Mouse (Mus musculus) layer of hippocampus, adult 9-10 months (tissue): ENCODE data around the gene Lrrn4cl.
A peak's percentile ranks its signal among the peaks of the same experiment; 100 is the strongest.
"Not testable (repeated sequence)": the region's sequence is repeated elsewhere in the genome, so short reads cannot be mapped to it uniquely, and the experiment has no call there.

Experiments used
- DNase-seq: peaks from one replicate; pipeline ENCODE4 v3.0.0; 2022; ENCODE audit warnings: low spot score

Gene Lrrn4cl

GRCm38 (mm10) chr19:8838041-8838730 is 12.4 kb upstream of the Lrrn4cl start:
- no peak for DNase-seq

- no peak for DNase-seq
Measured at GRCm38 (mm10) chr19:8839103-8839907, 11.3 kb upstream of the Lrrn4cl start, which contains the start of gene Gng3. Gng3 (minus strand) TSS chr19:8839194.

- DNase-seq, result no peak
Measured at GRCm38 (mm10) chr19:8839908-8840791, 10.4 kb upstream of the Lrrn4cl start.

GRCm38 (mm10) chr19:8841012-8841411 is 9.6 kb upstream of the Lrrn4cl start:
- no peak for DNase-seq

GRCm38 (mm10) chr19:8842961-8843360 is 7.6 kb upstream of the Lrrn4cl start:
- no peak for DNase-seq

DNA sequence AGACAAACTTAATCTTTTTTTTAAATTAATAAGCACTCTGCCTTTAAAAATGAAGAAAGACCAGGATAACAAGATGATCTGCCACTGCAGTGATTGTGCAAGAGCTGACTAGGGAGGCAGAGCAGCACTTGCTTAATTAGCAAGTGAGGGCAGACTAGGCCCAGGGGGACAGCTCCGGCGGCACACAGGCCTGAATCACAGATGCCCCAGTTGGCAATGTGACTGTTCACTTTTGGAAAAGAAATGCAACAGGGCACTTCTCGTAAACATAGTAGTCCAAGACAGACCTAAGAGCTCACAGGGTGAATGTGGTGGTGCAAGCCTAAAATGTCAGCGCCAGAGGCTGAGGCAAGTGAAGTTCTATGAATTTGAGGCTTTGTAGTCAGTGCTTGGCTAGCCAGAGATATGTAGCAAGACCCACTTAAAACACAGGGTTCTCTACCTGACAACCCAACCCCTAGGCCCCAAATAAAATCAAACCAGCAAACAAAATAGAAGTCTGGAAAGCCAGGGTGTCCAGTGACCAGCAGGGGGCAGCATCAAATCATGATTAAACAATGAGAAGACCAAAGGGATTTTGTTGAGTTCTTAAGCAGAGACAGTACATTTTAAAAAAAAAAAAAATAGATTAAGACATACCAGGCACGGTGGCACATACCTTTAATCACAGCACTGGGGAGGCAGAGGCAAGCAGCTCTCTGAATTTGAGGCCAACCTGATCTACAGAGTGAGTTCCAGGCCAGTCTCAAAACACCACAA is 6.0 kb upstream of the Lrrn4cl start:
- DNase-seq, result no peak

GRCm38 (mm10) chr19:8848356-8848755 is 2.2 kb upstream of the Lrrn4cl start:
- DNase-seq, result no peak

DNA sequence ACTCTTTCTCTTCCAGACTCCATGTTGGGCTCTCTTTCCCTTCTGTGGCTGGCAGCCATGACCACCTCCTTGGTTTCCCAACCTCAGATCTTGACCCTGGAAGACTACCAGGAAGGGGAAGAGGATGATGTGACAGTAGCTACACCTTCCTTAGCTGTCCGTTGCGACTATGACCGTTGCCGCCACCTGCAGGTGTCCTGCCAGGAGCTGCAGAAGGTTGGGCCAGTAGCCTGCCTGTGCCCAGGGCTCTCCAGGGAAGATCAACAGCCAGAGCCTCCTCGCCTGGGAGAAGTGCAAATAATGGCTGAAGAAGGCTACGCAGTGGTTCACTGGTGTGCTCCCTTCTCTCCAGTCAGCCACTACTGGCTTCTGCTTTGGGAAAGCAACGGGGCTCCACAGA is 1.1 kb downstream of the Lrrn4cl start:
- DNase-seq, result no peak

DNA sequence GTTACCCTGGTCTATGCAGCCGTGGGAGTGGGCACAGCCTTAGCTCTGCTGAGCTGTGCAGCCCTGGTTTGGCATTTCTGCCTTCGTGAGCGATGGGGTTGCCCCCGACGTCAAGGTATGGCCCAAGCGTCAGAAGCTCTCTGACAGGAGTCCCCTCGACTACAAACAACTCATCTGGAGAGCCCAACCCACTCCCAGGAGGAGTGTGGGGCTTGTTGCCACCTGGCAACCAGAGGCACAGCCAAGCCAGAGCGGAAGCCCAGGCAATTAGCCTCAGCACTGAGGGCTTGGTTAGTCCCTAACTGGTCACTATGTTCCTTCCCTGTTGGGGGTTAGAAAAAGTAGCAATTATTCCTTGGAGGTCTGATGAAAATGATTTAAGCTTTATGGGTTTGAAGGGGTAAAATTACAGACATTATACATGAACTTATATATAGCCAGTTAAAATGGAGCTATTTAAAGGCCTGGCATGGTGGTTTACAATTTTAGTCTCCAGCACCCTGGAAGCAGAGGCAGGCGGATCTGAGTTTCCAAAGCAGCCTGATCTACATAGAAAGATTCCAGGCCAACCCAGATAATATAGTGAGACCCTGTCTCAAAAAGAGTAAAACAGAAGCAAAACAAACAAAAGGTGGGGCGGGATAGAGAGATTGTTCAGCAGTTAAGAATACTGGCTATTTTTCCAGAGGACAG is 1.8 kb downstream of the Lrrn4cl start:
- no peak for DNase-seq

- no peak for DNase-seq
Measured at GRCm38 (mm10) chr19:8853117-8853516, 2.5 kb downstream of the Lrrn4cl start.

DNA sequence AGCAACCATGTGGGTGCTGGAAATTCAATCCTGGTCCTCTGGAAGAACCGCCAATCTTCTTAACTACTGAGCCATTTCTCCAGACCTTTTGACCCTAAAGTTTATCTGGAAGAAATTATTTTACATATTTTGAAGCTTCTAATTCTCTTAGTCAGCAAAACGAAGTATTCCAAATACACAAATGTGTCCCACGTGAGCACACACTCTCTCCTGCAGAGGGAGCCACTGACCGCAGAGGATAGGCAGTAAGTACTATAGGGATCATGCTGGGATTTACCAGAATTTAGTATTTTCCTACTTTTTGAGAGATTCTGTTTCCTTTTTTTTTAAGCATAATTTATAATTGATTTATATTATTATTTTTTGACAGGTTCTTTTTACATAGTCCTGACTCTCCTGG is 7.1 kb downstream of the Lrrn4cl start:
- DNase-seq, result no peak

DNA sequence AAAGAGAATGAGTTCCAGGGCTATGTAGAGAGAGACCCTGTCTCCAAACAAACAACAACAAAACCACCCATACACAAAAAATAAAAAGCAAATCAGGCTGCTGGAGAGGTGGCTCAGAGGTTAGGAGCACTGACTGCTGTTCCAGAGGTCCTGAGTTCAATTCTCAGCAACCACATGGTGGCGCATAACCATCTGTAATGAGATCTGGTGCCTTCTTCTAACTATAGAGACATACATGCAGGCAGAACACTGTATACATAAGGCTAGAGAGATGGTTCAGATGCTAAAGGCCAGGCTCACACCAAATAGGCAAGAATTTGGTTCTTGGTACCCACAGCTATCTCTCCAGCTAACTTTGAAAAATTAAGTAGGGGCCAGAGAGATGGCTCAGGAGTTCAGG is 8.4 kb downstream of the Lrrn4cl start:
- no peak for DNase-seq

GRCm38 (mm10) chr19:8864265-8864664 is 13.7 kb downstream of the Lrrn4cl start:
- no peak for DNase-seq

GRCm38 (mm10) chr19:8870381-8870780 is 19.8 kb downstream of the Lrrn4cl start:
- not testable (repeated sequence) for DNase-seq

- no peak for DNase-seq
Measured at GRCm38 (mm10) chr19:8870838-8871237, 20.3 kb downstream of the Lrrn4cl start.

GRCm38 (mm10) chr19:8871267-8872186 is 21.0 kb downstream of the Lrrn4cl start, which contains the start of gene Ubxn1:
Ubxn1 (plus strand) TSS chr19:8871496.
- peak; percentile 98 for DNase-seq

DNA sequence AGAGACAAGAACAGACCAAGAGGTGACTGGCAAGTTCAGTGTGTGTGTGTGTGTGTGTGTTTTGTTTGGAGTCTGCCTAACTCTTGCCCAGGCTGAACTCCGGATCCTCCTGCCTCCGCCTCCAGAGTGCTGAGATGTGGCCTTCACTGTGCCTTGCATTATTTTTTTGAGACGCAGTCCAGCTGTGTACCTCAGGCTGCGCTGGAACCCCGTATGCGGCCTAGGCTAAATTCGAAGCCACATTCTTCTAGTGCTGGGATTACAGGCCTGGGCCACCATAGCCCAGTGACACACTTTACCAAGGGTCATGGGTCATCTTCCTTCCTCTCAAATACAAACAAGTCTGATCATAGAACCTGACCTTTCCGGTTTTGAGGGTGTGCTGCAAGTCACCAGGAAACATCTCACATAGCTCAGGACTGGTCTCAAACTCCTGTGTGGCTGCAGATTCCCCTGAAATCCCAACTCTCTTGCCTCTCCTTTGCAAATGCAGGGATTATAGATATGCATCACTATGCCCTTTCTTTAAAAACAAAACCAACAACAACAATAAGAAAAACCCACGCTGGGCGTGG is 21.8 kb downstream of the Lrrn4cl start:
- no peak for DNase-seq

GRCm38 (mm10) chr19:8875031-8875430 is 24.5 kb downstream of the Lrrn4cl start:
- no peak for DNase-seq

- DNase-seq, result peak; percentile 83
Measured at GRCm38 (mm10) chr19:8880311-8881033, 29.9 kb downstream of the Lrrn4cl start, which contains the start of gene Uqcc3. Uqcc3 (minus strand) TSS chr19:8880923.
